Comparison of ENCODE assay signal across 1 mouse cellular context in genomic region chr5:65514635-65515278, GRCm38 (mm10).
A peak's percentile ranks its signal among the peaks of the same experiment; 100 is the strongest.
TF ChIP-seq lines count a peak whose summit lies in the region.

No protein-coding gene starts in this region.

TF ChIP-seq in CH12.LX, 34 proteins besides CTCF, POLR2A, EP300 and RAD21 (continued from another document):
- TF ChIP-seq SIN3A (IDR thresholded peaks at IDR 0.05; ENCODE audit: low read length) (peak; percentile 51; the same call in 1 of the 2 replicates), POLR2AphosphoS2 (IDR thresholded peaks at IDR 0.05; ENCODE audit: low read depth, low read length) (no peak), MEF2A (IDR thresholded peaks at IDR 0.05; ENCODE audit: borderline replicate concordance, low read depth, low read length) (peak; percentile 52), CHD2 (IDR thresholded peaks at IDR 0.05; ENCODE audit: low read length) (peak; percentile 29; the same call in 1 of the 2 replicates), MXI1 (IDR thresholded peaks at IDR 0.05; ENCODE audit: low read depth, low read length) (no peak), ZKSCAN1 (IDR thresholded peaks at IDR 0.05; ENCODE audit: borderline replicate concordance, low read depth, low read length) (no peak), USF2 (conservative IDR thresholded peaks at IDR 0.05; ENCODE audit: low read depth, low read length) (no peak), JUND (conservative IDR thresholded peaks at IDR 0.05; ENCODE audit: low read depth, low read length) (peak; percentile 62; the same call in 1 of the 2 replicates), MAX (IDR thresholded peaks at IDR 0.05; ENCODE audit: low read length) (no peak), ELF1 (IDR thresholded peaks at IDR 0.05; ENCODE audit: low read depth, low read length) (peak; percentile 54), RCOR1 (conservative IDR thresholded peaks at IDR 0.05; ENCODE audit: low read depth, low read length) (0 out of 2 replicates have a peak, but pooled peaks have one; percentile 67), ETS1 (conservative IDR thresholded peaks at IDR 0.05; ENCODE audit: low read depth, low read length) (peak; percentile 83), NRF1 (IDR thresholded peaks at IDR 0.05; ENCODE audit: low read depth, low read length) (no peak), MAFK (IDR thresholded peaks at IDR 0.05; ENCODE audit: insufficient replicate concordance, low read length) (0 out of 2 replicates have a peak, but pooled peaks have one; percentile 12), JUN (IDR thresholded peaks at IDR 0.05; ENCODE audit: insufficient read depth, low read depth, low read length) (no peak), CHD1 (IDR thresholded peaks at IDR 0.05; ENCODE audit: low read depth, low read length) (no peak), MYC (IDR thresholded peaks at IDR 0.05; ENCODE audit: low read depth, low read length) (no peak)
